ENCODE assay signal across 31 mouse cellular contexts in genomic region chr4:56608701-56609100, GRCm38 (mm10).
DNase-seq lines count a peak whose midpoint lies in the region; ATAC-seq and TF ChIP-seq lines count a peak whose summit lies in the region.
"Had no signal": no experiment of that assay in that cellular context is flagged by ENCODE, and none has a peak within 500 bp of the region (broad histone marks: within the 10 kb centered on the region; RNA-seq: fewer than 3 reads in every experiment).

No protein-coding gene starts in this region.

- no peaks in the 10 kb centered on the region for H3K4me1 ChIP-seq in intestine, embryonic 14.5 days (replicated peaks; ENCODE audit: control insufficient read depth, insufficient read depth, low read length)
- no peaks in the 10 kb centered on the region for H3K4me1 ChIP-seq in intestine, embryonic 16.5 days (ENCODE audit: control insufficient read depth, insufficient read depth, low read length)
- H3K4me1 ChIP-seq in stomach, embryonic 16.5 days (ENCODE audit: control insufficient read depth, insufficient read depth, low read length), result peaks cover 6% of the 10 kb centered on the region; the same call in 1 of the 2 replicates
- no peaks in the 10 kb centered on the region for H3K4me1 ChIP-seq in forebrain, embryonic 14.5 days (ENCODE audit: control insufficient read depth, insufficient read depth, low read length)
- H3K4me1 ChIP-seq: embryonic facial prominence, embryonic 12.5 days; forebrain, embryonic 15.5 days; intestine, embryonic 15.5 days; megakaryocyte, embryonic 14.5 days; midbrain, embryonic 12.5 days had no signal

- no peak for TF ChIP-seq CTCF in gastrocnemius, adult 2 months (IDR thresholded peaks at IDR 0.05)

- DNase-seq in intestine, embryonic 14.5 days (ENCODE audit: low spot score), result peak; percentile 41
- peak; percentile 26 for DNase-seq in Muller cell, postnatal 12 days (ENCODE audit: inconsistent ontology term)
- DNase-seq in adrenal gland, postnatal 10 days, result peak; percentile 64
- DNase-seq in gastrocnemius, adult 2 months, result no peak
- no peak for DNase-seq in forebrain, embryonic 14.5 days (ENCODE audit: low spot score)
- DNase-seq in layer of hippocampus, postnatal 14 days (ENCODE audit: low spot score in 2 of 2), result no peak
- DNase-seq: cerebellum, postnatal 36 days; embryo, embryonic 11 days; gastrocnemius, postnatal 36 days; heart, adult 18-20 months; heart, postnatal 14 days; kidney, adult 9 months; kidney, postnatal 10 days; lung, postnatal 36 days; right cerebral cortex, postnatal 25 days; thymus, adult 2 months; thymus, postnatal 36 days had no signal

- H3K4me2 ChIP-seq in intestine, embryonic 14.5 days (ENCODE audit: low read length), result no peak overlapping the region
- no peak overlapping the region for H3K4me2 ChIP-seq in intestine, embryonic 16.5 days (ENCODE audit: low read depth, low read length)
- no peak overlapping the region for H3K4me2 ChIP-seq in stomach, embryonic 16.5 days (ENCODE audit: low read depth, low read length)
- H3K4me2 ChIP-seq in forebrain, embryonic 14.5 days (ENCODE audit: low read length), result no peak overlapping the region
- H3K4me2 ChIP-seq: embryonic facial prominence, embryonic 12.5 days; forebrain, embryonic 15.5 days; heart, embryonic 13.5 days; intestine, embryonic 15.5 days; limb, embryonic 13.5 days; liver, embryonic 11.5 days; midbrain, embryonic 12.5 days; neural tube, embryonic 13.5 days had no signal

- H3K9ac ChIP-seq in intestine, embryonic 14.5 days (ENCODE audit: low read length), result no peak overlapping the region
- no peak overlapping the region for H3K9ac ChIP-seq in intestine, embryonic 16.5 days (ENCODE audit: low read depth, low read length)
- H3K9ac ChIP-seq in stomach, embryonic 16.5 days (ENCODE audit: low read length), result no peak overlapping the region
- H3K9ac ChIP-seq in forebrain, embryonic 14.5 days (ENCODE audit: low read length), result no peak overlapping the region
- H3K9ac ChIP-seq: embryonic facial prominence, embryonic 12.5 days; forebrain, embryonic 15.5 days; heart, embryonic 13.5 days; intestine, embryonic 15.5 days; limb, embryonic 13.5 days; midbrain, embryonic 12.5 days; neural tube, embryonic 13.5 days had no signal

- WGBS in intestine, embryonic 14.5 days, result 75% methylated on average over 4 of the region's 4 CpGs
- 69% methylated on average over 4 of the region's 4 CpGs for WGBS in intestine, embryonic 16.5 days
- 59% methylated on average over 4 of the region's 4 CpGs for WGBS in stomach, embryonic 16.5 days
- 88% methylated on average over 4 of the region's 4 CpGs for WGBS in forebrain, embryonic 14.5 days

- no peaks in the 10 kb centered on the region for H3K27me3 ChIP-seq in intestine, embryonic 14.5 days (replicated peaks; ENCODE audit: control insufficient read depth, insufficient read depth, low read length)
- H3K27me3 ChIP-seq in intestine, embryonic 16.5 days (replicated peaks; ENCODE audit: control insufficient read depth, insufficient read depth, low read length), result no peaks in the 10 kb centered on the region
- no peaks in the 10 kb centered on the region for H3K27me3 ChIP-seq in stomach, embryonic 16.5 days (ENCODE audit: control insufficient read depth, insufficient read depth, low read length)
- H3K27me3 ChIP-seq in forebrain, embryonic 14.5 days (replicated peaks; ENCODE audit: control insufficient read depth, insufficient read depth, low read length), result no peaks in the 10 kb centered on the region
- H3K27me3 ChIP-seq: CH12.LX; embryonic facial prominence, embryonic 12.5 days; forebrain, embryonic 15.5 days; heart, embryonic 13.5 days; intestine, embryonic 15.5 days; limb, embryonic 13.5 days; megakaryocyte, embryonic 14.5 days; midbrain, embryonic 12.5 days; neural tube, embryonic 13.5 days had no signal

- no peak overlapping the region for H3K27ac ChIP-seq in intestine, embryonic 14.5 days (ENCODE audit: low read depth)
- no peak overlapping the region for H3K27ac ChIP-seq in intestine, embryonic 16.5 days (ENCODE audit: low read length)
- H3K27ac ChIP-seq in stomach, embryonic 16.5 days (ENCODE audit: low read length), result peak overlapping the region; percentile 63; the same call in 1 of the 2 replicates
- H3K27ac ChIP-seq in gastrocnemius, adult 2 months, result no peak overlapping the region
- H3K27ac ChIP-seq in forebrain, embryonic 14.5 days (ENCODE audit: low read depth, low read length), result no peak overlapping the region
- H3K27ac ChIP-seq: embryonic facial prominence, embryonic 12.5 days; forebrain, embryonic 15.5 days; heart, embryonic 13.5 days; intestine, embryonic 15.5 days; left cerebral cortex, adult 2 months; limb, embryonic 13.5 days; midbrain, embryonic 12.5 days; neural tube, embryonic 13.5 days had no signal

- H3K4me3 ChIP-seq in intestine, embryonic 14.5 days (ENCODE audit: low read depth, low read length), result no peak overlapping the region
- H3K4me3 ChIP-seq in intestine, embryonic 16.5 days (ENCODE audit: low read length), result no peak overlapping the region
- no peak overlapping the region for H3K4me3 ChIP-seq in stomach, embryonic 16.5 days (replicated peaks; ENCODE audit: low read length)
- no peak overlapping the region for H3K4me3 ChIP-seq in gastrocnemius, adult 2 months
- no peak overlapping the region for H3K4me3 ChIP-seq in forebrain, embryonic 14.5 days (ENCODE audit: low read depth, low read length)
- H3K4me3 ChIP-seq: embryonic facial prominence, embryonic 12.5 days; forebrain, embryonic 15.5 days; heart, embryonic 13.5 days; intestine, embryonic 15.5 days; left cerebral cortex, adult 2 months; limb, embryonic 13.5 days; megakaryocyte, embryonic 14.5 days; midbrain, embryonic 12.5 days; neural tube, embryonic 13.5 days had no signal

- no peaks in the 10 kb centered on the region for H3K9me3 ChIP-seq in intestine, embryonic 14.5 days (ENCODE audit: control insufficient read depth, low read length)
- no peaks in the 10 kb centered on the region for H3K9me3 ChIP-seq in intestine, embryonic 16.5 days (ENCODE audit: control insufficient read depth, low read length)
- H3K9me3 ChIP-seq in stomach, embryonic 16.5 days (replicated peaks; ENCODE audit: control insufficient read depth, low read length), result no peaks in the 10 kb centered on the region
- H3K9me3 ChIP-seq in forebrain, embryonic 14.5 days (replicated peaks; ENCODE audit: control insufficient read depth, low read length), result no peaks in the 10 kb centered on the region
- H3K9me3 ChIP-seq: embryonic facial prominence, embryonic 12.5 days; forebrain, embryonic 15.5 days; heart, embryonic 13.5 days; intestine, embryonic 15.5 days; limb, embryonic 13.5 days; midbrain, embryonic 12.5 days; neural tube, embryonic 13.5 days had no signal

- no peaks in the 10 kb centered on the region for H3K36me3 ChIP-seq in intestine, embryonic 14.5 days (ENCODE audit: control insufficient read depth, insufficient read depth, low read length)
- no peaks in the 10 kb centered on the region for H3K36me3 ChIP-seq in intestine, embryonic 16.5 days (ENCODE audit: control insufficient read depth, insufficient read depth, low read length)
- no peaks in the 10 kb centered on the region for H3K36me3 ChIP-seq in stomach, embryonic 16.5 days (ENCODE audit: control insufficient read depth, insufficient read depth, low read length)
- no peaks in the 10 kb centered on the region for H3K36me3 ChIP-seq in forebrain, embryonic 14.5 days (ENCODE audit: control insufficient read depth, insufficient read depth, low read length)
- H3K36me3 ChIP-seq: embryonic facial prominence, embryonic 12.5 days; forebrain, embryonic 15.5 days; heart, embryonic 13.5 days; intestine, embryonic 15.5 days; limb, embryonic 13.5 days; midbrain, embryonic 12.5 days; neural tube, embryonic 13.5 days had no signal

- intact Hi-C loops in gastrocnemius, adult 2 months (cut with DNase I), result no loop called here

- ATAC-seq in intestine, embryonic 14.5 days (replicated peaks; ENCODE audit: low FRiP score, low TSS enrichment, low read depth), result no peak
- no peak for ATAC-seq in intestine, embryonic 16.5 days
- no peak for ATAC-seq in stomach, embryonic 16.5 days (ENCODE audit: insufficient read depth, low FRiP score)
- no peak for ATAC-seq in forebrain, embryonic 14.5 days
- ATAC-seq: forebrain, embryonic 15.5 days; hindbrain, embryonic 16.5 days; intestine, embryonic 15.5 days had no signal

Comparison
In these comparisons a context has a peak if more than half of its experiments do, and no peak if none do; other contexts are left out.
1. DNase-seq: peak in intestine, embryonic 14.5 days (single experiment), Muller cell, postnatal 12 days (single experiment) and adrenal gland, postnatal 10 days (single experiment); none in gastrocnemius, adult 2 months (single experiment), forebrain, embryonic 14.5 days (single experiment) and layer of hippocampus, postnatal 14 days (0 of 2).